Mouse (Mus musculus) NIH3T3 (cell line): ENCODE measurements around the gene Luc7l2.
"Not testable (repeated sequence)": the region's sequence is repeated elsewhere in the genome, so short reads cannot be mapped to it uniquely, and the experiment has no call there.

Experiments used
- DNase-seq: peaks from one replicate; pipeline ENCODE4 v3.0.0-alpha.2; 2012; ENCODE audit warnings: low read depth

The Luc7l2 gene

DNA sequence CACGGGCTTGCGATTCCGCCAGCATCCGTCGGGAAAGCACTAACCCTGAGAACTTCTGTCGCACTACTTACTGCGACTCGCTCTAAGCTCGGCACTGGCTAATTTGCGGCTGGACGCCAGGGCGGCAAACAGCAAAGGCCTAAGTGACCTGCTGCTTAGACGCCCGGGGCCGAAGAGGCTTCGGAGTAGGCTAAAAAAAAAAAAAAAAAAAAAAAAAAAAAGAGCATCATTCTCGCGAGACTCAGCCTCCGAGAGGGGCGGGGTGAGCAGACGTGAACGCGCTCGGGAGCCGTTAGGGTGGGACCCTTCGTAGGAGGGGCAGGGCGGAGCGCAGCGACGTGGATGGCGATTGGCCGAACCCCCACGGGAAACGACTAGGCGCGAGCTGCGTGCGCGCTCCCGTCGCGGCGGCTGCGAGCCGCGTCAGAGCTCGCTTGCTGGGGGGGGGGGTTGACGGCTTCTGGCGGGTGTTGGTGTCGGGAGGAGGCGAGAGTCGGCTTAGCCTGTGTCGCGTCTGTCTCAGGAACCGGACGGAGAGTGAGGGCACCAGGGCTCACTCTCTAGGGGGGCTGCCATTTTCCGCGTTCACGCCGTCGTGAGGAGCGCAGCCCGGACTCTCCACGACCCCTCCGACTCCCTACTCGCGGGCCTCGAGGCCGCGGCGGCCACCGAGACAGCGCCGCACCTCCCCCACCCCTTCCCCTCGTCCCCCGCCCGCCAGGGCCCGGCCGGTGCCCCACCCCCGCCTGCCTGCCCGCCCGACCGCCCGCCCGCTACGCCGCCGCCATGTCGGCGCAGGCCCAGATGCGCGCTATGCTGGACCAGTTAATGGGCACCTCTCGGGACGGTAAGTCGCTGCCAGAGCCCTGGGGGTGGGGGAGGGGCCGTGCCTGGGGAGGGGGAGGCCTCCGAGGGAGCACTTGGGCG is at the start of gene Luc7l2:
Luc7l2 (plus strand) TSS at position 273 of the 927 bp plus-strand sequence.
- DNase-seq, result peak; percentile 99

- DNase-seq, result peak; percentile 39
Measured at GRCm38 (mm10) chr6:38512096-38512495, 39.0 kb upstream of the Luc7l2 start.

DNA sequence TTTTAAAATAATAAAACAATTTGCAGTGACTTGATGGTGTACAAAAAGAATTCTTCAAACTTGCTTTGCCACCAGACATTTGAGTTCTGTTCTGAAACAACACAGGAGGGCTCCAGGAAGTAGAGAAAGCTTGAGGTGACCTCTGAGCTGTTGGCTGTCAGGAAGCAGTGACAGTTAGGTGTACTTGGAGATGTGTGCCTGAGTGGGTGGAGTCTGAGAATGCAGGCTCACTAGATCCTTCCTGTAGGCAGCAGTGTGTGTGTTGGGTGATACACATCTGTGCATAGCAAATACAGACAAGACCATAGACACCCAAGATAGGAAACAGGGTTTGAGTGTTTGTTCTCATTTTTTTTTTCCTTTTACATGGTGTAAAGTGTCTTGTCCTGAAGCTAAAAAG is 38.3 kb upstream of the Luc7l2 start:
- DNase-seq, result no peak

- peak; percentile 53 for DNase-seq
Measured at GRCm38 (mm10) chr6:38515201-38515600, 35.9 kb upstream of the Luc7l2 start.

DNA sequence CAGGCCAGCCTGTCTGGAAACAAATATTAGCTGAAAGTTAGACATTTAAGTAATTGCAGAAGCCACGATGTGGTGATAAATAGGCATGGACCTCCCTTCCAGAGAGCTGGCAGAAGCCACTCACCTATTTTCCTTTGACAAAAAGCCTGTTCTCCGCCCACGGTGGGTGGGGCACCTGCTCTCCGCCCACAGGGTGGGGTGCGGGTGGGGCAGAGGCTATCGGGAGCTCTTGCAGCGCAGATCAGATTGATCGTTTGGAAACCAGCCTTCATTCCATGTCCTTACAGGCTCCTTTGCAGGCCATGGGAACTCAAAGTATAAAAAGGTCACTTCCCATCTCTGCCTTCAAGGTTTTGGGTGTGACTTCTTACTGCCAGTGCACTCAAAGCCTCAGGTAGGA is 27.3 kb upstream of the Luc7l2 start:
- DNase-seq, result no peak

DNA sequence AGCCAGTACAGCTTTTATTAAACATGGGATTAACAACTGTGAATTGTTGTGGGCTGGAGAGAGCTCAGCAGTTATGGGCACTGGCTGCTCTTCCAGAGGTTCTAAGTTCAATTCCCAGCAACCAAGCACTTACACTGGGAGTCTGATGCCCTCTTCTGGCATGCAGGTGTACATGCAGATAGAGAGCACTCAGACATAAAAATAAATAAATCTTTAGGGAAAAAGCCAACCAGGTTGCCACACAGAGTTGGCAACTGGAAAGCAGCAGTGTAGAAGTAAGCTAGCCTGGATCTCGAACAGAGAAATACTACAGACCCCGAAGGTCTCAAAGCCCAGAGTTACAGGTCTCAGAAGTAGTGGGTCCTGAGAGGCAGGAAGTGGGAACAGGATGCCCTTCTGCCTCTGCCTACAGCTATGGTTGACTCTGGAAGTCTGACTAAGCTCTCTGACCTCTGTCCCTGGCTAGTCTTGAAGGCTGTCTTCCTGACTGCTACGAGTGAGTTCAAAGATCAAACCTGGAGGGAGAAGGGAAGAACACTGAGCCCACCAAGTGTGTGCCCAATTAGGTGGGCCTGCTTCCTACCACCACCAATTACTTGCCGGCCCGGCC is 19.8 kb upstream of the Luc7l2 start:
- peak; percentile 84 for DNase-seq

DNA sequence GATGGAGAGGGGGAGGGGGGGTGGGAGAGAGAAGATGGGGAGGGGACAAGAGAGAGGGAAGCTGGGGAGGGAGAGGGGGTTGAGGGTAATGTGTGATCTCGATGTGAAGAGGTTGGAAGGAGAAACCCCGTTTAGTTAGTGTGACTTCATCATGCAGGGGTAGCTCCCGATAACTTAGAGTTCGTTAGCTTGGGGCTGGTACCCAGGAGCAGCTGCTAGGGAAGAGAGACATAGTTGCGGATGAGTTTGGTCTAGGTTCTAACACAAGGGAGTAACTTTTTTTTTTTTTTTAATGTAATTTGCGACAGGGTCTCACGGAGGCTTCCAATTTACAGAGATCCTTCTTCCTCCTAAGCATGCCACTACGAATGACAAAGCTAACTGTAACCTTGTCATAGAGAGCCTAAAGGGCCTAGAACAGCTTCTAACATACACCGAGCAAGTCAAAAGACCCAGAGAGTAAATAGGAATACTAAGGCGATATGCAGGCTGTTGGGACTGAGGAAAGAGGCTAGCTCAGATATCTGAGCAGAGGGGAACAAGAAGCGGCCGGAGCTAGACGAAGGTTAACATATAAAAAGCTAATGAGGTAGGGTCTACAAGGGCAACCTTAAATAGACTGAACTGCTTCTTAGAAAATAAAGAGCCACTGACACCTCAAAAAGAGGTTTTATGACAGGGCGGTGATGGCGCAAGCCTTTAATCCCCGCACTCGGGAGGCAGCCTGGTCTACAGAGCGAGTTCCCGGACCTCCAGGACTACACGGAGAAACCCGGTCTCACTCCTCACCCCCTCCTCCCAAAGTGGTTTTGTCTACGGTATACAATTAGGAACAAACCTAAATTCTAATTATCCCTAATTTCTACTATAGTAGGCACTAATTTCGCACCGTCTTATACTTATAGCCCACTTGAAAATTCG is 18.4 kb upstream of the Luc7l2 start:
- peak; percentile 43 for DNase-seq

GRCm38 (mm10) chr6:38533428-38534405 is 17.4 kb upstream of the Luc7l2 start, which contains the start of gene Fmc1:
TSS of gene Fmc1 (plus strand) at chr6:38533502.
- peak; percentile 99 for DNase-seq

GRCm38 (mm10) chr6:38534640-38535365 is 16.3 kb upstream of the Luc7l2 start:
- peak; percentile 99 for DNase-seq

GRCm38 (mm10) chr6:38535366-38535690 is 15.8 kb upstream of the Luc7l2 start:
- no peak for DNase-seq

DNA sequence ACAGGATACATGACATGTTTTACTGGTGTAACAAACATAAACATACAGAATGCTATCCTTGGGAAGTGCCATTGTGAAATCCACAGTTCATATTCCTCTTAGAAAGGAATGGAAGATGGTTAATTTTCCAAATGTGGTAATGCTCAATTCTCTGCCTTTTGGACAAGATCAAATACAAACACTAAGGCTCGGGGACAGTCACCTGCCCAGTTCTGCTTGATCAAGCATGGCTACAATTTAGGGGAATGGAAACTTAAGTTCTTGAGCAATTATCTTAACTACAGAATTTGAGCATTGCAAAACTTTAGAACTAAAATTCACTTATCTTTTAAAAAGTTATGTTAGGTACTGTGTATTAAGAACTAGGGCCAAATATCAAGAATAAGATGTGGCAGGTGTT is 15.3 kb upstream of the Luc7l2 start:
- DNase-seq, result no peak

GRCm38 (mm10) chr6:38544141-38544540 is 7.0 kb upstream of the Luc7l2 start:
- DNase-seq, result not testable (repeated sequence)

DNA sequence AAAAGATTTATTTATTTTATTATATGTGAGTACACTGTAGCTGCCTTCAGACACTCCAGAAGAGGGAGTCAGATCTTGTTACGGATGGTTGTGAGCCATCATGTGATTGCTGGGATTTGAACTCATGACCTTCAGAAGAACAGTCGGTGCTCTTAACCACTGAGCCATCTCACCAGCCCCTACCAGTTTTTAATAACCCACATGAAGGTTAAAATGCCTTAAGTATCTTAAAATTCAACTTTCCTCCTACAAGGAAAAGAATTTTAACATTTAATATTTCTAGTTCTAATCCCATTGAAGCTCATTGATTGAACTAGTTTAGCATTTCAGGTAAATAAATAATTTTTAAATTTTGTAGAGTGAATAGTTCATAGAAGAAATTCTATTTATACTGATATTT is 4.1 kb upstream of the Luc7l2 start:
- not testable (repeated sequence) for DNase-seq

DNA sequence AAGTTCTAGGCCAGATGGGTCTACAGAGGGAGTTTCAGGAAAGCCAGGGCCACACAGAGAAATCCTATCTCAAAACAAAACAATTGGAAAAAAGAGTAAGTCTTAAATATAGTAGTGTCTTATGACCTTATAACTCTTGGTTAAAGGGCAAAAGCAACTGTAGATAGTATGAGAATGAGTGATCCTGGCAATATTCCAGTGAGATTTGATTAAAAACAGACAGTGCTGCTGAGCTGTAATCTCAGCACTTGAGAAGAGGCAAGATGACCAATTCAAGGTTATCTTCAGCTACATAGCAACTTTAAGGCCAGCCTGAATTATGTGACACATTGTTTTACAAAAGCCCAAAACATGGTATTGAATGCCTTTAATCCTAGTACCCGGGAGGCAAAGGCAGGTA is 3.4 kb upstream of the Luc7l2 start:
- DNase-seq, result peak; percentile 77

GRCm38 (mm10) chr6:38548595-38548994 is 2.5 kb upstream of the Luc7l2 start:
- DNase-seq, result not testable (repeated sequence)

DNA sequence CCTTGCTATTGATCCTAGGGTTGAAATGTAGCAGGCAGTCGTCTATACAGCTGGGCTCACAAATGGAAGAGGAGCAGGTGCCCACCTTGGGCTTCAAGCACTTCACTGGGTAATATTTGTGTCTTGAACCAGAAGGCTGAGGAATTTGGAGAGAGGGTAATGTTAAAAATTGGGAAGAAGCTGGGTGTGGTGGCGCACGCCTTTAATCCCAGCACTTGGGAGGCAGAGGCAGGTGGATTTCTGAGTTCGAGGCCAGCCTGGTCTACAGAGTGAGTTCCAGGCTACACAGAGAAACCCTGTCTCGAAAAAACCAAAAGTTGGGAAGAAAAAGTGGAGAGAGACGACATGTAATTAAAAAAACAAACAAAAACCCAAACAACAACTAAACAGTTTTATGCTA is 1.3 kb upstream of the Luc7l2 start:
- not testable (repeated sequence) for DNase-seq

DNA sequence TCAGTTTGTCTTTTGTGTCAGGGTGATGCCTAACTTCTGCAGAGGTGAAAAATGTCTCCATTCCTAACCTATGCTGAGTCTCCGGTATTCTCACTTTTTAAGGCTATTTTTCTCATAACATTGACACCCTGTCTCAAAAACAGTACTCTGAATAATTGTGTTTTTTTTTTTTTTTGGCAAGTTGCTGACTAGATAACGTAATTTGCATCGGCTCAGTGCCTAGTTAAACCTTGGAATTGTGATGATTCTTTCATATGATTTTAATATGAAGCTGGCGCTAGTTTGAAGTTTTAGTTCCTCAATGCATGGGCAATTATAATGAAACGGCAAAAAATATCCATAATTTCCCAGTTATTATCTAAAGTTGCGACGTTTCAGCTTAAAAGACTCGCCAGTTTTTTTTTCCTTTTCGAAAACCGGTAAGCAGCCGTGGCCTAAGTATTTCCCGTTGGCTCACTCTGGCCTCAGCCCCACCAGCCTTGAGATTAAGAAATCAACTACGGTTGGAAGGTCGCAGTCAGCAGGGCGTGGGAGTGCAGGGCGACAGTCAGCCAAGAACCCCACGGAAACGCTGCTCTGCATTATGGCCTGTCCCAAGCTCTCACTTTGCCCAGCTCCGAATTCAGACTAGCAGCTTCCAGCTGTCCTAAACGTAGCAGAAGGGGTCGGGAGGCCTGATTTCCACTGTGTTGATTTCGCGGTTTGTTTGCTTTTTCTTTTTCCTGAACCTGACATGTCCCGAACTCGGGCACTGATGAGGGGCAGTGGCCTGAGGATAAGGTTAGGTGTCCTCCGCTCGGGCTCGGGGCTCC is 678 bp upstream of the Luc7l2 start:
- DNase-seq, result peak; percentile 73

- DNase-seq, result peak; percentile 99
Measured at GRCm38 (mm10) chr6:38551989-38552635, 978 bp downstream of the Luc7l2 start.

DNA sequence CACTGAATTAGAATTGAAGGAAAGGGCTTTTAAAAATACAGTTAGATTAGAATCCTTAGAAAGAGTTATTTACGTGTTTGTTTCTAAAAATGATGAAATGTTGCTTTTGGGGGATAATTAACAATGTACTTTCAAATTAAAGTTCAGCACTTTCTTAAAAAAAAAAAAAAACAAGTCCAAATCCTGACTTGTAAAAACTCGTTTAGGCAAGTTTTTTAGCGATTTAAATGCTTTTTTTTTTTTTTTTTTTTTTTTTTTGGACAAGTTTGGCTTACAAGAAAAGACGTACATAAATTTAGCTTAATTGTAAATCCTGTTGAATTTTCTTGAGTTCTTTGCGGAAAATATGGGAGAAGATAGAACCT is 1.5 kb downstream of the Luc7l2 start:
- DNase-seq, result no peak
